Mouse (Mus musculus): ENCODE data around the gene 4931423N10Rik. TPM values are rescaled to one million over a fixed set of nuclear protein-coding genes. Genes with fewer than 3 reads are reported as not detected.

The 4931423N10Rik gene
- not detected in 2 replicates for polyA plus RNA-seq (2011; ENCODE audit: insufficient read depth, insufficient read length, low replicate concordance, missing spikeins)

GRCm38 (mm10) chr2:23207070-23207526 lies at the start of gene 4931423N10Rik:
TSS of gene 4931423N10Rik (plus strand) at chr2:23207476.
- WGBS: 70% methylated on average over 15 of the region's 15 CpGs

GRCm38 (mm10) chr2:23172305-23172704 lies 35.0 kb upstream of the 4931423N10Rik start:
- WGBS: 72% methylated on average over 3 of the region's 3 CpGs
- Histone ChIP-seq H3K4me3 (replicated peaks; ENCODE audit: control insufficient read depth, low read depth, low read length) (no peak overlapping the region), H3K4me1 (ENCODE audit: control insufficient read depth, insufficient read depth, low read length) (no peaks in the 10 kb centered on the region; the same call in 1 of the 2 replicates), H3K27ac (ENCODE audit: control insufficient read depth, insufficient read depth, low read depth, low read length, poor library complexity) (no peak overlapping the region)
- TF ChIP-seq CTCF (IDR thresholded peaks at IDR 0.05; ENCODE audit: control insufficient read depth, insufficient read depth, low read length) (no peak), POLR2A (IDR thresholded peaks at IDR 0.05; ENCODE audit: borderline replicate concordance, control insufficient read depth, low read depth, low read length) (no peak)

More at GRCm38 (mm10) chr2:23207070-23207526, at the start of gene 4931423N10Rik:
- no peak within 1 kb of the TSS for H3K27ac ChIP-seq (ENCODE audit: control insufficient read depth, insufficient read depth, low read depth, low read length, poor library complexity)
- no peak within 1 kb of the TSS for H3K4me3 ChIP-seq (replicated peaks; ENCODE audit: control insufficient read depth, low read depth, low read length)
- no peaks in the 10 kb centered on the region for H3K4me1 ChIP-seq (ENCODE audit: control insufficient read depth, insufficient read depth, low read length)
- TF ChIP-seq CTCF (IDR thresholded peaks at IDR 0.05; ENCODE audit: control insufficient read depth, insufficient read depth, low read length) (no peak), POLR2A (IDR thresholded peaks at IDR 0.05; ENCODE audit: borderline replicate concordance, control insufficient read depth, low read depth, low read length) (no peak)

DNA sequence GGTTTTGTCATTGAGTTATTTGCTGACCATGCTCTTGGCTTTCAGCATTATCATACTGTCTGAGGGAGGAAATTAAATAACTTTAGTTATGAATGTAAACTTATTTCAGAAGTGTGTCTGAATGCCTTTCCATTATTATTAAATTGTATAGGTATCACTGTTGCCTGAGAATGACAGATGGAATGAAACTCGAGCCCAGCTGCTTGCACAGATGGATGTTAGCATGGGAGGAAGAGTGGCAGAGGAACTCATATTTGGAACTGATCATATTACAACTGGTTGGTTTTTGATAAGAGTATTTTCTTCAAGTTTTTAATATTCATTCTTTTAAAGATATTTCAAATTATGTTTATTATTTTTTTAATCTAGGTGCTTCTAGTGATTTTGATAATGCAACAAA lies 12.9 kb upstream of the 4931423N10Rik start:
- Histone ChIP-seq H3K4me3 (replicated peaks; ENCODE audit: control insufficient read depth, low read depth, low read length) (no peak overlapping the region), H3K4me1 (ENCODE audit: control insufficient read depth, insufficient read depth, low read length) (no peaks in the 10 kb centered on the region), H3K27ac (ENCODE audit: control insufficient read depth, insufficient read depth, low read depth, low read length, poor library complexity) (no peak overlapping the region)
- no peak for TF ChIP-seq POLR2A (IDR thresholded peaks at IDR 0.05; ENCODE audit: borderline replicate concordance, control insufficient read depth, low read depth, low read length)
- TF ChIP-seq CTCF (IDR thresholded peaks at IDR 0.05; ENCODE audit: control insufficient read depth, insufficient read depth, low read length): no peak
- 82% methylated on average over 1 of the region's 1 CpGs for WGBS

DNA sequence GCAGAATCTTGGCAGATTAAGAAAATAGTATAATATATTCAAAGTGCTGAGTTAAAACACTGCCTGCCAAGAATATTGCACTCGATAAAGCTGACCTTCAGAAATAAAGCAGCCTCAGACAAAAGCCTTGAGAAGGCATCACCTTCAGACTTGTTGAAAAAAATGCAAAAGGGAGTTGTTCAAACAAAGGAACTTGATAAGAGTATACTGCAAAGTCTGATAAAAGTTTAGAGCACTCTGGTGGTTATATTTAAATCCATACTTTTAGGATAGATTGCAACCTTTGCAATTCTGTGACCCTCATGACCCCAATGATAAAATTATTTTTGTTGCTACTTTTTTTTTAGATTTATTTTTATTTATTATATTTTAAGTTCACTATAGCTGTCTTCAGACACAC lies 6.2 kb upstream of the 4931423N10Rik start:
- Histone ChIP-seq H3K4me1 (ENCODE audit: control insufficient read depth, insufficient read depth, low read length) (no peaks in the 10 kb centered on the region), H3K27ac (ENCODE audit: control insufficient read depth, insufficient read depth, low read depth, low read length, poor library complexity) (no peak overlapping the region), H3K4me3 (replicated peaks; ENCODE audit: control insufficient read depth, low read depth, low read length) (no peak overlapping the region)
- 57% methylated on average over 1 of the region's 1 CpGs for WGBS
- no peak for TF ChIP-seq POLR2A (IDR thresholded peaks at IDR 0.05; ENCODE audit: borderline replicate concordance, control insufficient read depth, low read depth, low read length)

- Histone ChIP-seq H3K4me1 (ENCODE audit: control insufficient read depth, insufficient read depth, low read length) (no peaks in the 10 kb centered on the region), H3K27ac (ENCODE audit: control insufficient read depth, insufficient read depth, low read depth, low read length, poor library complexity) (no peak overlapping the region), H3K4me3 (replicated peaks; ENCODE audit: control insufficient read depth, low read depth, low read length) (no peak overlapping the region)
- 65% methylated on average over 15 of the region's 15 CpGs for WGBS
- TF ChIP-seq CTCF (IDR thresholded peaks at IDR 0.05; ENCODE audit: control insufficient read depth, insufficient read depth, low read length) (no peak), POLR2A (IDR thresholded peaks at IDR 0.05; ENCODE audit: borderline replicate concordance, control insufficient read depth, low read depth, low read length) (no peak)
These were observed 4.2 kb upstream of the 4931423N10Rik start for GRCm38 (mm10) chr2:23202900-23203670.

DNA sequence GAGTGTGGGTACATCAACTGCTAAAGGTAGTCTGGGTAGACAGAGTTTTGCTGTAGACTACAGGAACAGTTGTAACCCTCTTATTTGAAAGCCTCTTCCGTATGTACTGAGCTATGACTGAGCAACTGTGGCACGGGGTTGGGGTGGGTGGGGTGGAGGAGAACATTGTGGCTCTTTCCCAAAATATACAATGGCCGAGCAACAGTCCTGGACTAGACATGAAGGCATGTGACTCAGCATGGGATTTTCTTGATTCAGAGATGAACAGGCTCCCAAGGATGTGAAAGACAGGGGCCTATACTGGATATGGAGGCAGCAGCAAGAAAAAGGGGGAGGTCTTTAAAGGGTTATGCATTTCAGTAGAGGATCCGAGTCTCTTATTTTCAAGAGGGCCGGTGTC lies 6.4 kb downstream of the 4931423N10Rik start:
- no peak for TF ChIP-seq CTCF (IDR thresholded peaks at IDR 0.05; ENCODE audit: control insufficient read depth, insufficient read depth, low read length)
- TF ChIP-seq POLR2A (IDR thresholded peaks at IDR 0.05; ENCODE audit: borderline replicate concordance, control insufficient read depth, low read depth, low read length): no peak
- 77% methylated on average over 5 of the region's 5 CpGs for WGBS

GRCm38 (mm10) chr2:23225199-23225598 lies 17.9 kb downstream of the 4931423N10Rik start:
- H3K4me1 ChIP-seq (ENCODE audit: control insufficient read depth, insufficient read depth, low read length): no peaks in the 10 kb centered on the region
- WGBS: 77% methylated on average over 7 of the region's 7 CpGs
- TF ChIP-seq POLR2A (IDR thresholded peaks at IDR 0.05; ENCODE audit: borderline replicate concordance, control insufficient read depth, low read depth, low read length): no peak
- no peak overlapping the region for H3K4me3 ChIP-seq (replicated peaks; ENCODE audit: control insufficient read depth, low read depth, low read length)
- H3K27ac ChIP-seq (ENCODE audit: control insufficient read depth, insufficient read depth, low read depth, low read length, poor library complexity): no peak overlapping the region

More for the DNA sequence above, 6.4 kb downstream of the 4931423N10Rik start:
- Histone ChIP-seq H3K4me3 (replicated peaks; ENCODE audit: control insufficient read depth, low read depth, low read length) (no peak overlapping the region), H3K4me1 (ENCODE audit: control insufficient read depth, insufficient read depth, low read length) (no peaks in the 10 kb centered on the region), H3K27ac (ENCODE audit: control insufficient read depth, insufficient read depth, low read depth, low read length, poor library complexity) (no peak overlapping the region)

- Histone ChIP-seq H3K27ac (ENCODE audit: control insufficient read depth, insufficient read depth, low read depth, low read length, poor library complexity) (no peak overlapping the region), H3K4me1 (ENCODE audit: control insufficient read depth, insufficient read depth, low read length) (no peaks in the 10 kb centered on the region), H3K4me3 (replicated peaks; ENCODE audit: control insufficient read depth, low read depth, low read length) (no peak overlapping the region)
- TF ChIP-seq CTCF (IDR thresholded peaks at IDR 0.05; ENCODE audit: control insufficient read depth, insufficient read depth, low read length) (no peak), POLR2A (IDR thresholded peaks at IDR 0.05; ENCODE audit: borderline replicate concordance, control insufficient read depth, low read depth, low read length) (no peak)
- 13% methylated on average over 2 of the region's 2 CpGs for WGBS
These were observed 21.2 kb downstream of the 4931423N10Rik start for GRCm38 (mm10) chr2:23228463-23228862.
